24 mouse cellular contexts compared by ENCODE assay signal in the genomic region with DNA sequence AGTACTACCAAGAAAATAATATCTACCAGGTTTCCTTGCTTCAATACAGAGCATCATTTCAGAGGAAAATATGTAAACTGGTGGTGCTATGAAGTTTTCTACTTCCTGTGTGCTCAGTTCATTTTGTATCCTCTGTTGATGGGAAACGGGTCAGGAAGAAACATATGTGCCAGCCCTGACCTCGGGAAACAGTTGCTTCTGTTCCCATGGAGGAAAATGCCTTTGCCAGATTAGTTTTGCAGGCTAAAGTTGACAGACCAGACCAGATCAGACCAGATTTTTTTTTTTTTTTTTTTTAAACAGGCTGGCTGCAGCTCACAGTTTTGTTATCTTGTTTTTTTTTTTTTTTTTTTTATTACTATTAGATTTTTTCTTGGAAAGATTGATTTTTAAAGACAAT.
DNase-seq lines count a peak whose midpoint lies in the region; ATAC-seq and TF ChIP-seq lines count a peak whose summit lies in the region.
"Had no signal": no experiment of that assay in that cellular context is flagged by ENCODE, and none has a peak within 500 bp of the region (broad histone marks: within the 10 kb centered on the region; RNA-seq: fewer than 3 reads in every experiment).

No protein-coding gene starts in this region.

- no peak for DNase-seq in liver, postnatal 0 days
- no peak for DNase-seq in liver
- DNase-seq in embryo, embryonic 10.5 days (ENCODE audit: low spot score): peak; percentile 51
- peak; percentile 13 for DNase-seq in mesoderm, embryonic 11.5 days (ENCODE audit: low read depth, low spot score)
- no peak for DNase-seq in cerebellum, postnatal 10 days
- no peak for DNase-seq in adrenal gland, adult 8-10 months
- DNase-seq: adrenal gland, adult 2 months; adrenal gland, postnatal 36 days; cerebellum, adult 18-20 months; cerebellum, adult 9-11 months; gastrocnemius, postnatal 14 days; heart, adult 2 months; heart, postnatal 14 days had no signal

- no peak overlapping the region for H3K4me2 ChIP-seq in liver, postnatal 0 days (ENCODE audit: low read depth, low read length)
- H3K4me2 ChIP-seq: embryonic facial prominence, embryonic 15.5 days; heart, embryonic 11.5 days; heart, embryonic 15.5 days; hindbrain, embryonic 13.5 days had no signal

- H3K9ac ChIP-seq in liver, postnatal 0 days (replicated peaks): no peak overlapping the region
- H3K9ac ChIP-seq: embryonic facial prominence, embryonic 15.5 days; heart, embryonic 15.5 days; hindbrain, embryonic 13.5 days had no signal

- no peak for ATAC-seq in liver, postnatal 0 days
- ATAC-seq in cerebellum, adult (ENCODE audit: insufficient number of reproducible peaks, low FRiP score, low TSS enrichment): no peak
- ATAC-seq: activated CD4-positive, CD25-positive, alpha-beta regulatory T cell, adult 4 months; forebrain, embryonic 14.5 days; hindbrain, postnatal 0 days; Patski had no signal

- no peaks in the 10 kb centered on the region for H3K27me3 ChIP-seq in liver, postnatal 0 days (ENCODE audit: insufficient read depth, low read length)
- H3K27me3 ChIP-seq: embryonic facial prominence, embryonic 15.5 days; heart, embryonic 15.5 days; hindbrain, embryonic 13.5 days; Patski had no signal

- H3K27ac ChIP-seq in liver, postnatal 0 days (ENCODE audit: low read depth): no peak overlapping the region
- H3K27ac ChIP-seq: embryonic facial prominence, embryonic 15.5 days; forebrain, embryonic 10.5 days; heart, adult 2 months; heart, embryonic 15.5 days; hindbrain, embryonic 13.5 days; hindbrain, postnatal 0 days had no signal

- H3K36me3 ChIP-seq in liver, postnatal 0 days (replicated peaks; ENCODE audit: insufficient read depth, low read length): no peaks in the 10 kb centered on the region
- H3K36me3 ChIP-seq: embryonic facial prominence, embryonic 15.5 days; forebrain, embryonic 10.5 days; heart, embryonic 15.5 days; hindbrain, embryonic 13.5 days had no signal

- TF ChIP-seq EP300 in liver, postnatal 0 days (IDR thresholded peaks at IDR 0.05; ENCODE audit: low read depth): peak; percentile 16; the same call in 1 of the 2 replicates

- no peaks in the 10 kb centered on the region for H3K4me1 ChIP-seq in liver, postnatal 0 days (ENCODE audit: insufficient read depth)
- H3K4me1 ChIP-seq: heart, embryonic 15.5 days had no signal

- TF ChIP-seq CTCF in liver, postnatal 0 days (IDR thresholded peaks at IDR 0.05; ENCODE audit: low read depth): no peak

- H3K4me3 ChIP-seq in liver, postnatal 0 days (ENCODE audit: low read depth, low read length): no peak overlapping the region
- H3K4me3 ChIP-seq: embryonic facial prominence, embryonic 15.5 days; erythroblast, embryonic 14.5 days; forebrain, embryonic 10.5 days; heart, adult 2 months; heart, embryonic 15.5 days; hindbrain, embryonic 13.5 days had no signal

- WGBS in liver, postnatal 0 days (ENCODE audit: insufficient replicate concordance): 49% methylated on average over 2 of the region's 2 CpGs

- no peaks in the 10 kb centered on the region for H3K9me3 ChIP-seq in liver, postnatal 0 days (ENCODE audit: low read length)
- H3K9me3 ChIP-seq: embryonic facial prominence, embryonic 15.5 days; forebrain, embryonic 10.5 days; heart, embryonic 15.5 days; hindbrain, embryonic 13.5 days had no signal

Comparison
In these comparisons a context has a peak if more than half of its experiments do, and no peak if none do; other contexts are left out.
1. DNase-seq: peak in embryo, embryonic 10.5 days (single experiment) and mesoderm, embryonic 11.5 days (single experiment); none in liver, postnatal 0 days (single experiment), liver (single experiment), cerebellum, postnatal 10 days (0 of 2) and adrenal gland, adult 8-10 months (single experiment).